Mouse (Mus musculus): Measurements from ENCODE around the gene Gm14085. TPM values are rescaled to one million over a fixed set of nuclear protein-coding genes. Genes with fewer than 3 reads are reported as not detected.

Gene Gm14085
- total and polyA plus RNA-seq, 2 experiments: not detected

GRCm38 (mm10) chr2:122533378-122533777 is 48.6 kb downstream of the Gm14085 start:
- peak; percentile 19 for DNase-seq (ENCODE audit: extremely low read depth, low read depth, low spot score)

GRCm38 (mm10) chr2:122534671-122535070 is 49.9 kb downstream of the Gm14085 start:
- Histone ChIP-seq H3K36me3 (ENCODE audit: control insufficient read depth, insufficient read depth, low read length) (no peaks in the 10 kb centered on the region), H3K4me1 (ENCODE audit: control insufficient read depth, insufficient read depth, low read length) (no peaks in the 10 kb centered on the region), H3K27me3 (ENCODE audit: control insufficient read depth, insufficient read depth, low read length) (no peaks in the 10 kb centered on the region), H3K9ac (ENCODE audit: low read depth, low read length) (no peak overlapping the region), H3K79me2 (ENCODE audit: control insufficient read depth, insufficient read depth, low read length) (no peaks in the 10 kb centered on the region), H3K27ac (replicated peaks; ENCODE audit: insufficient read depth, low read depth, low read length) (no peak overlapping the region), H3K4me3 (ENCODE audit: insufficient read depth, low read depth, low read length) (no peak overlapping the region)
- DNase-seq (ENCODE audit: extremely low read depth, low read depth, low spot score): no peak
- 73% methylated on average over 2 of the region's 2 CpGs for WGBS
- TF ChIP-seq POLR2A (IDR thresholded peaks at IDR 0.05; ENCODE audit: extremely low read depth, insufficient read depth, low read length) (no peak), CTCF (IDR thresholded peaks at IDR 0.05; ENCODE audit: low read depth, low read length) (no peak)

More at GRCm38 (mm10) chr2:122533378-122533777, 48.6 kb downstream of the Gm14085 start:
- no peaks in the 10 kb centered on the region for H3K27me3 ChIP-seq (ENCODE audit: control insufficient read depth, insufficient read depth, low read length)
- no peaks in the 10 kb centered on the region for H3K4me1 ChIP-seq (ENCODE audit: control insufficient read depth, insufficient read depth, low read length)
- no peaks in the 10 kb centered on the region for H3K79me2 ChIP-seq (ENCODE audit: control insufficient read depth, insufficient read depth, low read length)
- no peaks in the 10 kb centered on the region for H3K36me3 ChIP-seq (ENCODE audit: control insufficient read depth, insufficient read depth, low read length)
- no peak overlapping the region for H3K9ac ChIP-seq (ENCODE audit: low read depth, low read length)
- TF ChIP-seq POLR2A (IDR thresholded peaks at IDR 0.05; ENCODE audit: extremely low read depth, insufficient read depth, low read length) (no peak), CTCF (IDR thresholded peaks at IDR 0.05; ENCODE audit: low read depth, low read length) (no peak)
- no peak overlapping the region for H3K27ac ChIP-seq (replicated peaks; ENCODE audit: insufficient read depth, low read depth, low read length)
- H3K4me3 ChIP-seq (ENCODE audit: insufficient read depth, low read depth, low read length): no peak overlapping the region
- 49% methylated on average over 2 of the region's 2 CpGs for WGBS

- no peak overlapping the region for H3K27ac ChIP-seq (replicated peaks; ENCODE audit: insufficient read depth, low read depth, low read length)
- TF ChIP-seq POLR2A (IDR thresholded peaks at IDR 0.05; ENCODE audit: extremely low read depth, insufficient read depth, low read length) (no peak), CTCF (IDR thresholded peaks at IDR 0.05; ENCODE audit: low read depth, low read length) (peak; percentile 67)
- no peak overlapping the region for H3K9ac ChIP-seq (ENCODE audit: low read depth, low read length)
- H3K79me2 ChIP-seq (ENCODE audit: control insufficient read depth, insufficient read depth, low read length): no peaks in the 10 kb centered on the region
- no peak for DNase-seq (ENCODE audit: extremely low read depth, low read depth, low spot score)
- no peaks in the 10 kb centered on the region for H3K36me3 ChIP-seq (ENCODE audit: control insufficient read depth, insufficient read depth, low read length)
- H3K27me3 ChIP-seq (ENCODE audit: control insufficient read depth, insufficient read depth, low read length): no peaks in the 10 kb centered on the region
- no peak overlapping the region for H3K4me3 ChIP-seq (ENCODE audit: insufficient read depth, low read depth, low read length)
- 35% methylated on average over 2 of the region's 2 CpGs for WGBS
- H3K4me1 ChIP-seq (ENCODE audit: control insufficient read depth, insufficient read depth, low read length): no peaks in the 10 kb centered on the region
These were observed 73.6 kb downstream of the Gm14085 start for GRCm38 (mm10) chr2:122558317-122558716.

GRCm38 (mm10) chr2:122561221-122561620 is 76.5 kb downstream of the Gm14085 start:
- TF ChIP-seq POLR2A (IDR thresholded peaks at IDR 0.05; ENCODE audit: extremely low read depth, insufficient read depth, low read length): no peak
- no peak for TF ChIP-seq CTCF (IDR thresholded peaks at IDR 0.05; ENCODE audit: low read depth, low read length)
- no peaks in the 10 kb centered on the region for H3K4me1 ChIP-seq (ENCODE audit: control insufficient read depth, insufficient read depth, low read length)
- H3K27ac ChIP-seq (replicated peaks; ENCODE audit: insufficient read depth, low read depth, low read length): no peak overlapping the region
- H3K36me3 ChIP-seq (ENCODE audit: control insufficient read depth, insufficient read depth, low read length): no peaks in the 10 kb centered on the region
- H3K79me2 ChIP-seq (ENCODE audit: control insufficient read depth, insufficient read depth, low read length): no peaks in the 10 kb centered on the region
- 86% methylated on average over 5 of the region's 5 CpGs for WGBS
- no peaks in the 10 kb centered on the region for H3K27me3 ChIP-seq (ENCODE audit: control insufficient read depth, insufficient read depth, low read length)
- DNase-seq (ENCODE audit: extremely low read depth, low read depth, low spot score): no peak
- no peak overlapping the region for H3K9ac ChIP-seq (ENCODE audit: low read depth, low read length)
- H3K4me3 ChIP-seq (ENCODE audit: insufficient read depth, low read depth, low read length): no peak overlapping the region

- H3K79me2 ChIP-seq (ENCODE audit: control insufficient read depth, insufficient read depth, low read length): no peaks in the 10 kb centered on the region
- no peak for DNase-seq (ENCODE audit: extremely low read depth, low read depth, low spot score)
- no peak overlapping the region for H3K27ac ChIP-seq (replicated peaks; ENCODE audit: insufficient read depth, low read depth, low read length)
- no peak overlapping the region for H3K9ac ChIP-seq (ENCODE audit: low read depth, low read length)
- no peaks in the 10 kb centered on the region for H3K4me1 ChIP-seq (ENCODE audit: control insufficient read depth, insufficient read depth, low read length)
- no peak for TF ChIP-seq POLR2A (IDR thresholded peaks at IDR 0.05; ENCODE audit: extremely low read depth, insufficient read depth, low read length)
- TF ChIP-seq CTCF (IDR thresholded peaks at IDR 0.05; ENCODE audit: low read depth, low read length): no peak
- no peaks in the 10 kb centered on the region for H3K36me3 ChIP-seq (ENCODE audit: control insufficient read depth, insufficient read depth, low read length)
- WGBS: 91% methylated on average over 1 of the region's 1 CpGs
- no peak overlapping the region for H3K4me3 ChIP-seq (ENCODE audit: insufficient read depth, low read depth, low read length)
- no peaks in the 10 kb centered on the region for H3K27me3 ChIP-seq (ENCODE audit: control insufficient read depth, insufficient read depth, low read length)
These were observed 77.5 kb downstream of the Gm14085 start for GRCm38 (mm10) chr2:122562251-122562650.

- no peaks in the 10 kb centered on the region for H3K4me1 ChIP-seq (ENCODE audit: control insufficient read depth, insufficient read depth, low read length)
- H3K27me3 ChIP-seq (ENCODE audit: control insufficient read depth, insufficient read depth, low read length): no peaks in the 10 kb centered on the region
- H3K4me3 ChIP-seq (ENCODE audit: insufficient read depth, low read depth, low read length): no peak overlapping the region
- H3K27ac ChIP-seq (replicated peaks; ENCODE audit: insufficient read depth, low read depth, low read length): no peak overlapping the region
- no peaks in the 10 kb centered on the region for H3K79me2 ChIP-seq (ENCODE audit: control insufficient read depth, insufficient read depth, low read length)
- peak; percentile 63; the same call in 1 of the 2 replicates for TF ChIP-seq CTCF (IDR thresholded peaks at IDR 0.05; ENCODE audit: low read depth, low read length)
- no peak for TF ChIP-seq POLR2A (IDR thresholded peaks at IDR 0.05; ENCODE audit: extremely low read depth, insufficient read depth, low read length)
- DNase-seq (ENCODE audit: extremely low read depth, low read depth, low spot score): peak; percentile 23
- H3K36me3 ChIP-seq (ENCODE audit: control insufficient read depth, insufficient read depth, low read length): no peaks in the 10 kb centered on the region
- no peak overlapping the region for H3K9ac ChIP-seq (ENCODE audit: low read depth, low read length)
- 18% methylated on average over 3 of the region's 3 CpGs for WGBS
These were observed 84.7 kb downstream of the Gm14085 start for GRCm38 (mm10) chr2:122569439-122569838.

Data from liver, adult 2 months (tissue).